Mouse (Mus musculus) stomach, postnatal 0 days (tissue): ENCODE measurements at regions not wholly inside any gene's neighbourhood (a gene's known extent, or its start where the extent isn't known, plus 50 kb on each side); places are given as distances from the start of the nearest gene placed in this dataset.

Experiments used
- ATAC-seq: fragments of 200-750 bp; cut with Nextera tagmentation; 2 replicates; pipeline ENCODE4 v1.8.0; 2017; ENCODE audit not compliant: low FRiP score, low TSS enrichment
- DNase-seq: peaks from one replicate; pipeline ENCODE4 v3.0.0-alpha.2; 2016; ENCODE audit warnings: low spot score
- H3K27ac ChIP-seq: fragments of 300-500 bp; sonication (generic); replicated peaks from 2 replicates; pipeline ENCODE4 v1.5.1; 2014; ENCODE audit warnings: mild to moderate bottlenecking, control low read depth
- H3K27me3 ChIP-seq: fragments of 300-500 bp; sonication (generic); 2 replicates; pipeline ENCODE4 v1.6.1; 2014; ENCODE audit warnings: low read length; ENCODE audit not compliant: control insufficient read depth, insufficient read depth
- H3K36me3 ChIP-seq: fragments of 300-500 bp; sonication (generic); 2 replicates; pipeline ENCODE4 v1.6.1; 2014; ENCODE audit warnings: low read length, mixed read lengths; ENCODE audit not compliant: control insufficient read depth, insufficient read depth
- H3K4me1 ChIP-seq: fragments of 300-500 bp; sonication (generic); replicated peaks from 2 replicates; pipeline ENCODE4 v1.6.1; 2014; ENCODE audit warnings: antibody characterized with exemption; ENCODE audit not compliant: control insufficient read depth, insufficient read depth
- H3K4me2 ChIP-seq: fragments of 300-500 bp; sonication (generic); replicated peaks from 2 replicates; pipeline ENCODE4 v1.6.1; 2014; ENCODE audit warnings: low read depth, mild to moderate bottlenecking, control low read depth, moderate library complexity
- H3K4me3 ChIP-seq: fragments of 300-500 bp; sonication (generic); 2 replicates; pipeline ENCODE4 v1.5.1; 2014; ENCODE audit warnings: low read depth, low read length, control low read depth
- H3K9ac ChIP-seq: fragments of 300-500 bp; sonication (generic); 2 replicates; pipeline ENCODE4 v1.6.1; 2014; ENCODE audit warnings: mild to moderate bottlenecking, low read length, control low read depth, mixed read lengths
- H3K9me3 ChIP-seq: fragments of 300-500 bp; sonication (generic); 2 replicates; pipeline ENCODE4 v1.6.1; 2016; ENCODE audit warnings: low read length; ENCODE audit not compliant: control insufficient read depth
- CTCF ChIP-seq: IDR thresholded peaks from 2 replicates; pipeline ENCODE4 v1.5.1; 2016; ENCODE audit warnings: antibody characterized with exemption, low read depth, mild to moderate bottlenecking, moderate library complexity
- EP300 ChIP-seq: optimal IDR thresholded peaks from 2 replicates; pipeline ENCODE3; 2016; ENCODE audit warnings: antibody characterized with exemption
- WGBS: fragments of 180-500 bp; shearing (Covaris S2); extraction: QIAGEN DNeasy Blood & Tissue Kit; methylation state at CpG from one replicate; pipeline ENCODE4 v1.1.7; 2014; 5-methylcytosine and 5-hydroxymethylcytosine counted together

DNA sequence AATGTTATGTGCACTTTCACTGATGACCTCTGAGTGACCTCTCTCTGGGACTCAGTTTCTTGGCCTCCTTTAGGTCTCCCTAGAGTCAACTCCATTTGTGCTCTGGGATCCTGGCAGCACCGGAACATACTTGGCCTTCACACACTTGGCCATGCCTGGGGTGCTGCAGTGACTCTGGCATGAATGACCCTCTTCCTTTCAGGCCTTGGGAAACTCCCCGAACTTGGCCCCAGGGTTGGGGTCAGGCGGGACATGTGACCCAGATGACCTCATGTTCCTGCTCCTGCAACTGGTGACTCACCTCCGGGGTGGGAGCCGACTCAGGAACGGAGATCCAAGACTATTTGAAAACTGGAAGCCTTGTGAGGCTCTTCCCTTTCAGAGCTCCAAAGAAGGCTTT lies 159.2 kb downstream of the Cyp26b1 start:
- Histone ChIP-seq H3K4me3 (no peak overlapping the region), H3K36me3 (no peaks in the 10 kb centered on the region), H3K4me2 (no peak overlapping the region), H3K27ac (no peak overlapping the region), H3K4me1 (no peaks in the 10 kb centered on the region), H3K9ac (no peak overlapping the region), H3K27me3 (no peaks in the 10 kb centered on the region), H3K9me3 (no peaks in the 10 kb centered on the region)
- WGBS: 67% methylated on average over 6 of the region's 6 CpGs
- DNase-seq: no peak
- TF ChIP-seq EP300: no peak
- TF ChIP-seq CTCF: no peak
- ATAC-seq: no peak

DNA sequence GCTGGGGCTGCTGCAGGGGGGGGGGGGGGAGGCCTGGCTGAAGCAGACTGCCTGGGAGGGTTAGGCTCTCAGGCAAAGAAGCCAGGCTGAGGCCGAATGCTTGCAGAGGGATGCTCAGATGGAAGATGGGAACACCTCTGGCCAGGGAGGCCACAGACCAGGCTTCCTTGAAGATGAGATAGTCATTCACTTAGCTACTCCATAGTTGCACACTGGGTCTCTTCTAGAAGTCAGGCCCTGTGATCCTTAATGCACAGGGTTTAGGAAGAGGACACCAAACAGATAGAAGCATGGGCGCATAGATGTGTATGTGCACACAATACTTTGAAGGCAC lies 162.1 kb downstream of the Cyp26b1 start:
- no peak overlapping the region for H3K27ac ChIP-seq
- TF ChIP-seq CTCF: no peak
- no peak for TF ChIP-seq EP300
- ATAC-seq (no peak), DNase-seq (no peak)
- no peak overlapping the region for H3K9ac ChIP-seq
- H3K4me2 ChIP-seq: no peak overlapping the region
- no peaks in the 10 kb centered on the region for H3K4me1 ChIP-seq
- no peak overlapping the region for H3K4me3 ChIP-seq
- H3K9me3 ChIP-seq: no peaks in the 10 kb centered on the region
- no peaks in the 10 kb centered on the region for H3K36me3 ChIP-seq
- no peaks in the 10 kb centered on the region for H3K27me3 ChIP-seq
- 86% methylated on average over 2 of the region's 2 CpGs for WGBS

GRCm38 (mm10) chr6:84430925-84431621 lies 162.6 kb downstream of the Cyp26b1 start:
- TF ChIP-seq EP300: no peak
- TF ChIP-seq CTCF: no peak
- H3K4me1 ChIP-seq: no peaks in the 10 kb centered on the region
- H3K4me2 ChIP-seq: no peak overlapping the region
- no peak for DNase-seq
- no peaks in the 10 kb centered on the region for H3K9me3 ChIP-seq
- no peak overlapping the region for H3K27ac ChIP-seq
- 60% methylated on average over 11 of the region's 12 CpGs for WGBS
- H3K4me3 ChIP-seq: no peak overlapping the region
- no peaks in the 10 kb centered on the region for H3K36me3 ChIP-seq
- no peak for ATAC-seq
- H3K27me3 ChIP-seq: no peaks in the 10 kb centered on the region
- no peak overlapping the region for H3K9ac ChIP-seq

- TF ChIP-seq CTCF (no peak), EP300 (no peak)
- no peak overlapping the region for H3K4me2 ChIP-seq
- WGBS: 55% methylated on average over 4 of the region's 4 CpGs
Observed at GRCm38 (mm10) chr6:84430146-84430545, 163.6 kb downstream of the Cyp26b1 start.

DNA sequence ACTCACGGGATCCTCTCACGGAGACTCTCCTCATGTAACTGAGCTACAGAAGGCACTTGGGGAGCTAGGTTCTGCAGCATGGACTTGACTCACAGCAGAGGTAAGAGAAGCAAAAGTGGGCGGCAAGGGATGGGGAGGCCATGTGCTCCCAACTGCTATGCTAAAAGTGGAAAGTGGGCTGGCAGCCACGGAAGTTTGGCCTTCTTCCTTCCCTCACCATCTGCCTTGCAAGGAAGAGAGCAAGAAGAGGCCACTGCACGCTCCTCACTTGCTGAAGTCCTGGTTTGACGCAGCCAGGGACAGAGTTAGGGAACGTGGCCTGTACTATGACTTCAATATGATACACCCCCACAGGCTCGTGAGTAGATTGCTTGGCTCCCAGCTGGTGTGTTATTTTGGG lies 164.5 kb downstream of the Cyp26b1 start:
- TF ChIP-seq EP300 (no peak), CTCF (no peak)
- 65% methylated on average over 8 of the region's 8 CpGs for WGBS
- Histone ChIP-seq H3K27me3 (no peaks in the 10 kb centered on the region), H3K9me3 (no peaks in the 10 kb centered on the region), H3K4me1 (no peaks in the 10 kb centered on the region), H3K9ac (no peak overlapping the region), H3K27ac (no peak overlapping the region), H3K36me3 (no peaks in the 10 kb centered on the region), H3K4me3 (no peak overlapping the region), H3K4me2 (no peak overlapping the region)
- no peak for ATAC-seq
- no peak for DNase-seq

More at GRCm38 (mm10) chr6:84430146-84430545, 163.6 kb downstream of the Cyp26b1 start:
- ATAC-seq (no peak), DNase-seq (no peak)
- Histone ChIP-seq H3K4me3 (no peak overlapping the region), H3K4me1 (no peaks in the 10 kb centered on the region), H3K27ac (no peak overlapping the region), H3K36me3 (no peaks in the 10 kb centered on the region), H3K27me3 (no peaks in the 10 kb centered on the region), H3K9ac (no peak overlapping the region), H3K9me3 (no peaks in the 10 kb centered on the region)

- Histone ChIP-seq H3K27ac (no peak overlapping the region), H3K9ac (no peak overlapping the region), H3K4me1 (no peaks in the 10 kb centered on the region), H3K4me3 (no peak overlapping the region), H3K36me3 (no peaks in the 10 kb centered on the region), H3K27me3 (no peaks in the 10 kb centered on the region), H3K4me2 (no peak overlapping the region), H3K9me3 (no peaks in the 10 kb centered on the region)
- 70% methylated on average over 8 of the region's 8 CpGs for WGBS
- DNase-seq (no peak), ATAC-seq (no peak)
- TF ChIP-seq EP300: no peak
- no peak for TF ChIP-seq CTCF
Observed at GRCm38 (mm10) chr6:84426691-84427090, 167.0 kb downstream of the Cyp26b1 start.
